Mouse (Mus musculus) thymus, adult 2 months (tissue): Measurements from ENCODE around the gene Zmiz1.

Source experiments
- CTCF ChIP-seq: fragments of 200-500 bp; IDR thresholded peaks from 2 replicates; pipeline ENCODE4 v1.5.1; 2012; ENCODE audit warnings: mild to moderate bottlenecking, control low read depth, low read length, moderate library complexity, borderline replicate concordance; ENCODE audit not compliant: control insufficient read depth, poor library complexity, insufficient read depth; ENCODE audit errors: extremely low read depth
- POLR2A ChIP-seq: fragments of 200-500 bp; IDR thresholded peaks from 2 replicates; pipeline ENCODE4 v1.6.1; 2012; ENCODE audit warnings: mild to moderate bottlenecking, low read length, control low read depth, moderate library complexity; ENCODE audit not compliant: control insufficient read depth, poor library complexity, insufficient read depth; ENCODE audit errors: extremely low read depth

GRCm38 (mm10) chr14:25484049-25484448 is 25.1 kb downstream of the Zmiz1 start:
- TF ChIP-seq CTCF, result no peak
- TF ChIP-seq POLR2A, result no peak
